Mouse (Mus musculus): ENCODE data around the gene Fam198b.
A peak's percentile ranks its signal among the peaks of the same experiment; 100 is the strongest.

Gene Fam198b

DNA sequence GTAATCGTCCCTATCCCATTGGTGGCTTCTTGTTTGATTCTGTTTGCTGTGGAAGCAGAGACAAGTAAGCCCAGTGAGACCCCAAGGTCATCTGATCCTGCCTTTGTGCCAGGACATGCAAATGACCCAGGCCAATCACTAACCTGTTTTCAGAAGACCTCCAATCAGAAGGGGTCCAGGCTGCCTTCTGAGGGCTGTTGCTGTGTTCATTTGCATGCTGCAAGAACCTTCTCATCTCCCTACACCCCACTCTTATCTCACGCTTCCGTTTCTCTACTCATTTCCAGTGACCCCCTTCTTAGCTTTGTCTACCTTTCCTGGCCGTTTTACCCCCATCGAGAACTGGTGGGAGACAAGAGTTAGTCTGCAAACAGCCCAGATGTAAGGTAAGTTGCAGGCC, at the start of gene Fam198b:
Gene Fam198b, plus strand, starts transcription at position 229 of the 400 bp plus-strand sequence.
- ATAC-seq (ENCODE audit: low TSS enrichment) = no peak

DNA sequence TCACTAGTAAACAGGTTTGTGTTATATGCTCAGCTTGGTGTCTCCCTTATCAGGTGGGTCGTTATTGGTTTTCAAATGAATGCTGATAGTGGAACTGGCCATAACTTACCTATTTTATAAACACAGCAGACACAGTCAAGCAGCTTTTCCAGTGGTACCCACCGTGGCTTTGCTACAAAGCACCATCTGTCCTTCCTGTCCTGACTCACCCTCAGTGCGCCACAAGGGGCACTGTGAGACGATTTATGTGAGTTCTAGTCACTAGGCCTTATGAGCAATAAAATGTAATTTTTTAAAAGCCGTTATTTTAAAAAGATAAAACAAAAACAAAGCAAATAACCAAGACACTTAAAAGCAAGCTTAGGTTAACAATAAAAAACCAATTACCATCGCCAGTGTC, 45.6 kb upstream of the Fam198b start:
- peak; percentile 63 for ATAC-seq (ENCODE audit: low TSS enrichment)

DNA sequence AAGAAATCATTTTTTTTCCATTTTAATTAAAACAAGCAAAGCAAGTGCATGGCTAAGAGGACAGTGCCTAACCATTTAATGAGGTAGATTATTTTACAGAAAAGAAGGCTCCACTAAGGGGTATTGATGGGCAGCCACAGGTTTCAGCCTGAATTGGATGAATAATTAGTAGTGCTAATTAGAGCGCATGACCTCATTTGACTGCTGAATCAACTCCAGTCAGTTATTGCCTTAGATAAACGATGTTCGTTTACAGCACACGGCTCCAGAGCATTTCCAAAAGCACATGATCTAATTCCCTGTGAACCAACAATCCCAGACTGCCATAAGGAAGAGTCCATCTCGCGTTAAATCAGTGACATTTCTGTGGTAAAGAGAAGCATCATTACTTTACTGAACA, 42.9 kb upstream of the Fam198b start:
- ATAC-seq (ENCODE audit: low TSS enrichment) = no peak

DNA sequence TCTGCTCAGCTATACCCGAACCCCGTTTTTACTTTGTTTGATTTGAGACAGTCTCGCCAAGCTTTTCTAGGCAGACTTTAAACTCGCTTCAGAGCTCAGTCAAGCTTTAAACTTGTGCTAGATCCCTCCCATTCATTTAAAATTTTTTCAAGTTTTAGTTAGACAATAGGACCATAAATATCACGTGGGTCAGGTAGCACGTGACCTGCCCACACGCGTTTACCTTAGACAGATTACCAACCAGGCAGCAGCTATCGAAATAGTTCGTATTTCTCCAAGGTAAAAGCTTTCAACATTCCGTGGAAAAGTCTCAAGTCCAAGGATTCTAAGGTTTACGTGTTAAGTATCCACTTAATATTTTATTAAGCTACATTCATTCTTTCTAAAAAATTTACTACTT, 42.2 kb upstream of the Fam198b start:
- 0 out of 2 replicates have a peak, but pooled peaks have one; percentile 2 for ATAC-seq (ENCODE audit: low TSS enrichment)

- ATAC-seq (ENCODE audit: low TSS enrichment) = peak; percentile 89
Observed at GRCm38 (mm10) chr3:79842616-79843016, 41.7 kb upstream of the Fam198b start.

DNA sequence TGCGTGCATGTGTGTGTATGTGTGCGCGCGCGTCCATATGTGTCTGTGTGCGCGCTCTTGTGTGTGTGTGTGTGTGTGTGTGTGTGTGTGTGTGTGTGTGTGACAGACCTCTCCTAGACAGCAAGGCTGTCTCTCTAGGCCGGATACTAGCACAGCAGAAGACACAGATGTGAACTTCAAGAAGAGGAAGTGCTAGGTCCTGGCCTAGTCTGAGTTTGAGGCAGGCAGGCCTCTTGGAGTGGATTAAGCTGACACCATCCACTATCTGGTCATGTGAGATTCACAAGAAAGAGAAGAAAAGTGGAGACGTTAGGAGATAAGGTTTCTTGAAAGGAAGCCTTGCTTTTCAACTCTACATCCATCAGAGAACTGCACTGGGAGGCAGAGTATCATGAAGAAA, 40.3 kb upstream of the Fam198b start:
- ATAC-seq (ENCODE audit: low TSS enrichment) = no peak

DNA sequence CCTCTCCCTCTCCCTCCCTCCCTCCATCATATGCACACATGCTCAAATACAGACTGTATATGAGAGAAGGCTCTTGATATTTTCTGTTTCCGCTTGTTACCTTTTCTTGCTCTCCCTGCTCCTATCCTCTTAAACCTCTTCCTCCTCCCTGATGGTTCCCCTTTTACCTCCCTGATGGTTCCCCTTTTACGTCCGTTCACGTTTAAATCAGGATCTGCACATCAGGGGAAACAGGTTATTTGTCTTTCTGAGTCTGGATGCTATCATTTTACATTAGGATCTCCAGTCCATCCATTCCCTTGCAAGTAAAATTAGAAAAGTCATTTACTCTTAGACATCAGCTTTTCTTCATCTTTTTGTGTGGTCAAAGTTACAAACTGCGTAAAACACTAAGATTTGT, 37.7 kb upstream of the Fam198b start:
- ATAC-seq (ENCODE audit: low TSS enrichment) = no peak

DNA sequence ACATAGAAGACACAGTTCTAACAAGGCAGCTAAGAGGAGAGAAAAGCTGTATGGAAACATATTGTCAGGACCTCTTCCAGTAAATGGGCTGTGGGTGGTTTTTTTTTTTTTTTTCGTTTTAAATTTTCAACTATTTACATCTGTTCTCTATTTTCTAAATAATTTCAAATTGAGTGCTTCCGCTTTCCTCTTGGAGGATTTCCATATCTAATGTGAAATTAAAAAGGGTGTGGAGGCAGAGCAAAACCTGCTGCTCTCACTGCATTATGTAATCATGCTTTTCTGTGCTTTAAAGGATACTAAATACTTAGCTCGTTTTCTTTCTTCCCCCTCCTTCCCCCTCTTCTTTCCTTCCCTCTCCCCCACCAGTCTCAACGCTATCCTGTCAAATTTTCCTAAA, 35.5 kb upstream of the Fam198b start:
- no peak for ATAC-seq (ENCODE audit: low TSS enrichment)

GRCm38 (mm10) chr3:79849621-79850020, 34.7 kb upstream of the Fam198b start:
- no peak for ATAC-seq (ENCODE audit: low TSS enrichment)

- no peak for ATAC-seq (ENCODE audit: low TSS enrichment)
Observed at GRCm38 (mm10) chr3:79850656-79851055, 33.7 kb upstream of the Fam198b start.

DNA sequence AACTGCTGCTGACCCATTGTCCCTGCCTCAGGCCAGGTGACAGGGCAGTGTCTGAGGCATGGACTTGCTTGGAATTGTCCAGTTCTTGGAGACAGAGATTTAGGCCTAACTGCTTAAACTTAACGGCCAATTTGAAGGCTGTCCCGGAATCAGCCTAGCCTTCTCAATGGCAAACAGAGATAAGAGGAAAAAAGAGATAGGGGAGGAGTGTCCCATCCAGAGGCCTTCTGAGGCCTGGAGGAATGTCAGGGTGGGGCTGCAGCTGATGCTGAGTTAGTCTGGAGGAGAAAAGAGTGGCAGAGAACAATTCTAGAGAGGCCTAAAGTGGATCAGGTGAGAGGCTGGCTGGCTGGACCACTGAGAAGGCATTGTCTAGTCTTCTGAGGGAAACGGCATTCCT, 32.2 kb upstream of the Fam198b start:
- ATAC-seq (ENCODE audit: low TSS enrichment) = no peak

DNA sequence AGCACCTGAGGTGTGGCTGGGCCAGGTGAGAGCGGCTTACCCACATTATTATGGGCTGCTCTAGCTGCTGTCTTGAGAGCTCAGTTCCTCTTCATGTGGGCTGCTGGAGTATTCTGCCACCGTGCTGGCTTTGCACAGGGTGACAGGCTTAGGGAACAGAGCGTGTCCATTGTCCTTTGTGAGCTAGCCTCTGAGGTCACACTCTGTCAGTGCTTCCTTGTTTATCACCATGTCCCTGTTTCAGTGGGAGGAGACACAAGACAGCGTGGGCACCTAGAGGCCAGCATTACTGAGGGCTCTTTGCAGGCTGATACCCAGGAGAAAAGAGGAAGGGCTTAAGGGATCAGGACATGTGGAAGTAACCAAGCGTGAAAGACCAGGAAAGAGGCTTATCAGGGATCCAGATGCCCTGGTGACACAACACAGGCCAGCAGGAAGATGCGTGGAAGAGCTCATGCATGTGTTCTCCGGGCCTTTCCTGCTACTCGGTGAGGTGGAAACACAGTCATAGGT, 31.6 kb upstream of the Fam198b start, which contains the start of gene Tmem144:
Gene Tmem144, minus strand, starts transcription at position 120 of the 513 bp plus-strand sequence.
- peak; percentile 85 for ATAC-seq (ENCODE audit: low TSS enrichment)

DNA sequence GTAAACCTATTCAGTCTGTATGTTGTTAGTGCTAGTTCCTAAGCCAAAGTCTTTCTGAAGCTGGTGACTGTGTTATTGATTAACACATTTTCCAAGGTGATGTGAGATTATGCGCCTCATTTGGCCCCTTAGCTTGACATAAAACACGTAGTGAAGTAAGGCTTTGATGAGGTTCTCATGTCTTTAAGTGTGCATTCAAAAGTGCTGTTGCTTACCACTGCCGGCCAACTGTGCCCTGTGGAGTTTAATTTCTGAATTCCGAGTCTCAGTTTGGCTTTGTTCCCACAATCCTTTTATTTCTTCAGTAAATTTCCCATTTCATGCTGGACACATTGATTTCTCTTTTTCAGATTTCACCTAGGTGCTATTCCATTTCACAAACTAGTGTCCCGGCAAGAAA, 26.6 kb upstream of the Fam198b start:
- ATAC-seq (ENCODE audit: low TSS enrichment) = no peak

- no peak for ATAC-seq (ENCODE audit: low TSS enrichment)
Observed at GRCm38 (mm10) chr3:79858221-79858620, 26.1 kb upstream of the Fam198b start.

- no peak for ATAC-seq (ENCODE audit: low TSS enrichment)
Observed at GRCm38 (mm10) chr3:79864824-79865223, 19.5 kb upstream of the Fam198b start.

DNA sequence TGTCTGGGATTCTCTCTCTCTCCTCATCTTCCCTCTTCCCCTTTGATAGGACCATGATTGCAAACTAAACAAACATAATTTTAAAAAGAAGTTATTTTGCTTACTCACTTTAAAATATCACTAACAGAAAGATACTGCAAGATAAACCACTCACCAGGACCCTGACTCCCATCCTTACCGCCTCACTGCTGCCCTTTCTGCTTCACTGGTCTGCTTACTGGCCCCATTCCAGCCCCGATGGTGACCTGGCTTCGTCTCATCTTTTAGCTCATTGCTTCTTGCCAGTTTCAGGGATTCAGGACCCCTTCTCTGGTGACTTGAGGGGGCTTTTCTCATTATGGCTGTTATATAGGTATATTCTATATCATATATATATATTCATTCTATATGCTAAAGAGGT, 18.2 kb upstream of the Fam198b start:
- ATAC-seq (ENCODE audit: low TSS enrichment) = no peak

GRCm38 (mm10) chr3:79866526-79866925, 17.8 kb upstream of the Fam198b start:
- ATAC-seq (ENCODE audit: low TSS enrichment) = peak; percentile 49

- ATAC-seq (ENCODE audit: low TSS enrichment) = peak; percentile 92
Observed at GRCm38 (mm10) chr3:79867121-79867709, 17.1 kb upstream of the Fam198b start.

DNA sequence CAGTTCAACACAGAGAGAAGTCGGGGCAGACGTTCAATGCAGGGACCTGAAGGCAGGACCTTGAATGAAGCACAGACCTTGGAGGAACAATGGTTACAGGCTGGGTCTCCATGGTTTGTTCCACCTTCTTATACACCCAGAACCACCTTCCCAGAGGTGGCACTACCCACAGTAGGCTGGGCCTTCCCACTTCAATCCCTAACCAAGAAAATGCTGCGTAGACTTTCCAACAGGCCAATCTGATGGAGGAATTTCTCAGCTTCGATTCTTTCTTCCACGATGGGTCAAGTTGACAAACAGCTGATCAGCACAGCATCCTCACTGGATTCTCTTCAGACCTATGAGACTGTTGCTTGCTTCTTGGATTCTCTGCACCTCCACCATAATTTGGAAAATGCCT, 8.9 kb upstream of the Fam198b start:
- no peak for ATAC-seq (ENCODE audit: low TSS enrichment)

DNA sequence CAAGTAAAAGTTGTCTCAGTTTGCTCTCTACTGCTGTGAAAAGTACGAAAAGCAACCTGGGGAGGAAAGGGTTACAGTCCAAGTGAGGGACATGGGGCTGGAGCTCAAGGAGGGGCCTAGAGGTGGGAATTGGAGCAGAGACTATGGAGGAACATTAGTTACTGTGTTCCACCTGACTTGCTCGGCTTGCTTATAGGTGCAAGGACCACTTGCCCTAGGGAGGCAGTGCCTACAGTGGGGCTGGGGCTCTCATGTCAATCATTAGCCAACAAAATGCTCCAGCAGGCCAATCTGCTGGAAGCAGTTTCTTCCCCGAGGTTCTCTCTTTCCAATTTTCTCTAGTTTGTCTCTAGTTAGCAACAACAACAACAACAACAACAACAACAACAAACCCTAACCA, 6.0 kb upstream of the Fam198b start:
- no peak for ATAC-seq (ENCODE audit: low TSS enrichment)

- 0 out of 2 replicates have a peak, but pooled peaks have one; percentile 11 for ATAC-seq (ENCODE audit: low TSS enrichment)
Observed at GRCm38 (mm10) chr3:79879246-79879645, 5.1 kb upstream of the Fam198b start.

GRCm38 (mm10) chr3:79881645-79882044, 2.7 kb upstream of the Fam198b start:
- no peak for ATAC-seq (ENCODE audit: low TSS enrichment)

DNA sequence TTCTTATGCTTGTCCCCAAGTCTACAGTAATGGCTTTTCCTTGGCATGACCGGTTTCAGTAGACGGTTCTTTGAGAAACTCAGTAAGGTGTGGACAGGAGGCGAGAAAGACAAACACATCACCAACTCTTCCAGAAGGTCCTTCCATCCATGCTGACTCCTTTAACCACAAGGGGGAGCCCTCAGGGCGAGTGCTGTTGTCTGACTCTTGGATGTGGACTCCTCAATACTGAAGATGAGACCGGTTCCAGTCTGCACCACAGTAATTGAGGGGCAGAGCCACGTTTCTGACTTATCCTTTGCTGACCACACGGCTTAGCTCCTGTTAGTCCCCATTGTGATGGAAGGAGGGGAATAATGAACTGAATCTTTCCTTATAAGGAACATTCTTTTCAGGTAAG, 1.2 kb upstream of the Fam198b start:
- peak; percentile 60 for ATAC-seq (ENCODE audit: low TSS enrichment)

- peak; percentile 63; the same call in 1 of the 2 replicates for ATAC-seq (ENCODE audit: low TSS enrichment)
Observed at GRCm38 (mm10) chr3:79884761-79885189, 442 bp downstream of the Fam198b start.
